Mouse (Mus musculus) frontal cortex, adult (tissue): ENCODE results near the gene Lrrc47.

Experiments used
- ATAC-seq: cut with Nextera tagmentation; 2 replicates; pipeline ENCODE4 v1.9.2; 2017; ENCODE audit warnings: mild to moderate bottlenecking, moderate library complexity, mixed read lengths; ENCODE audit not compliant: low TSS enrichment

Lrrc47 gene

DNA sequence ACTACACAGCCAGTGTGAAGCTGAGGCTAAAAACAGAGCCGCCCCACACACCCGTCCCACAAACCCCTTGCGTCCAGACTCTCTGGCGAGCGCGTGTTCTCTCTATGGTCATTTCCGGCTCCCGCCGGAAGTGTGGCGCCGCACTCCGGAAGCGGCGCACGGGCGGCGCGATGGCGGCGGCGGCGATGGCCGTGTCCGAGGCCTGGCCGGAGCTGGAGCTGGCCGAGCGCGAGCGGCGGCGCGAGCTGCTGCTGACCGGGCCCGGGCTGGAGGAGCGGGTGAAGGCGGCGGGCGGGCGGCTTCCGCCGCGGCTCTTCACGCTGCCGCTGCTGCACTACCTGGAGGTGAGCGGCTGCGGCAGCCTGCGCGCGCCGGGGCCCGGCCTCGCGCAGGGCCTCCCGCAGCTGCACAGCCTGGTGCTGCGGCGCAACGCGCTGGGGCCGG, at the start of gene Lrrc47:
Gene Lrrc47, plus strand, starts transcription at position 86 of the 444 bp plus-strand sequence.
- ATAC-seq = peak; percentile 93

DNA sequence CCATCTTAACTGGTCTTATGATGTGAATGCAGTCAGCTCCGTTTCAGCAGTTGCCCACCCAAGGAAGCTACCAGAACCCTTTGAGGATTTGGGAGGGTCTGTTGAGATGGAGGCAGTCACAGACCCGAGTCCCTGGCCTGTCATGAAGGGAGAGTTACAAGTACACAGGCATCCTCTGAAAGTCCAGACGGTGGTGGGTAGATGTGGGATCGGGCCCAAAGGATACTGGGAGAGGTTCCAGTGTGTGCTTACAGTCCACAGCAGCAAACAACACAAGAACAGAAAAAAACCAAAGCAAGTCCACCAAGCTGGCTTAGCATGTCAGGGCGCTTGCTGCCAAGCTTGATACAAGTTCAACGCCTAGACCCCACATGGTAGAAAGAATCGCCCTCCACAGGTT, 48.9 kb upstream of the Lrrc47 start:
- peak; percentile 58; the same call in 1 of the 2 replicates for ATAC-seq

DNA sequence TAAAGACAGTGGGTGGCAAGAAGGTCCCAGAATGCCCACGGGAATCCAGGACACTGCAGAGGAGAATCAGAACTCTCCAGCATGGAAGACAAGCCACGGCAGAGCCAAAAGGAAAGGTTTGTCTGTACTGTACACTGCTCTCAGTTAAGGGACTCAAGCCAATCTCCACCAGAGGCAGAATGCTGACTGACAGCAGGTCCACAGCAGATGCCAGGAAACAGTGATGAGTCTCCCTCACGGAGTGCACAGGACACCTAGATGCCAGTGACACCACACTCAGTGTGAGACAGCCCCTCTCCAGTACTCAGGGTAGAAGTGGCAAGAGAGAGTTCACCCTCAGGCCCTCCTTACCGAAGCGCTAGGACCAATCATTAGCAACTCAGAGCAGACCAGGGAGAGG, 44.9 kb upstream of the Lrrc47 start:
- no peak for ATAC-seq

DNA sequence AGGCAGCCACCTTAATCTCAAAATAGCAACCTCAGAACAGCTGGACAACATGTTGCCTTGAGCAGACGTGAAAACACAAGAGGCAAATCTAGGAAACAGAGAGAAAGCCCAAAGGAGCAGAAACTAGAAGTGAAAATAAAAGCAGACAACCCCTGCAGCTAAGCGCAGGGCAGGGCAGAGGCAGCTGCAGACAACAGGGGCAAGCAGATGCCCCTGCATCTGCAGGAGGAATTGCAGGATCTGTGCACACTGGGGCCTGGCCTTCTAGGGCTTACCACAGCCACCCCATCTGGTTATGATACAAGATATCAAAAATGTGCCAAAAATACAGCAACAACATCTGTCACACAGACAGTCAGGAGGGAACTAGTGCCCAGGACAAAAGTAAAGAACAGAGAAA, 44.0 kb upstream of the Lrrc47 start:
- no peak for ATAC-seq

DNA sequence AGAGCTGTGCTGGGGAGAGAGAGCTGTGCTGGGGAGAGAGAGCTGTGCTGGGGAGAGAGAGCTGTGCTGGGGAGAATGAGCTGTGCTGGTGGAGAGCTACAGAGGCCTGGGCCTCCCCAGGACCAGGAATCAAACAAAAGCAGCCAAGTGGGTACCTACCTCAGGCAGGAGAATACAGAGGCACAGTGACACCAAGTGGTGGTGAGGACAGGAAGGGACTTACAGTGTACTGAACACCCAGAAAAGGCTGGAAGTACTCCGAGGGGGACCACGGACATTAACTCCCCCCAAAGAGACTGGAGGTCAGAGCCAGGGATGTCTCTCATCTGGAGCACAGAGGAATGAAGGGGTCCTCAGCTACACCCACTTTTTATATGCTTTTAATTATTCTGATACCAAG, 43.5 kb upstream of the Lrrc47 start:
- no peak for ATAC-seq

DNA sequence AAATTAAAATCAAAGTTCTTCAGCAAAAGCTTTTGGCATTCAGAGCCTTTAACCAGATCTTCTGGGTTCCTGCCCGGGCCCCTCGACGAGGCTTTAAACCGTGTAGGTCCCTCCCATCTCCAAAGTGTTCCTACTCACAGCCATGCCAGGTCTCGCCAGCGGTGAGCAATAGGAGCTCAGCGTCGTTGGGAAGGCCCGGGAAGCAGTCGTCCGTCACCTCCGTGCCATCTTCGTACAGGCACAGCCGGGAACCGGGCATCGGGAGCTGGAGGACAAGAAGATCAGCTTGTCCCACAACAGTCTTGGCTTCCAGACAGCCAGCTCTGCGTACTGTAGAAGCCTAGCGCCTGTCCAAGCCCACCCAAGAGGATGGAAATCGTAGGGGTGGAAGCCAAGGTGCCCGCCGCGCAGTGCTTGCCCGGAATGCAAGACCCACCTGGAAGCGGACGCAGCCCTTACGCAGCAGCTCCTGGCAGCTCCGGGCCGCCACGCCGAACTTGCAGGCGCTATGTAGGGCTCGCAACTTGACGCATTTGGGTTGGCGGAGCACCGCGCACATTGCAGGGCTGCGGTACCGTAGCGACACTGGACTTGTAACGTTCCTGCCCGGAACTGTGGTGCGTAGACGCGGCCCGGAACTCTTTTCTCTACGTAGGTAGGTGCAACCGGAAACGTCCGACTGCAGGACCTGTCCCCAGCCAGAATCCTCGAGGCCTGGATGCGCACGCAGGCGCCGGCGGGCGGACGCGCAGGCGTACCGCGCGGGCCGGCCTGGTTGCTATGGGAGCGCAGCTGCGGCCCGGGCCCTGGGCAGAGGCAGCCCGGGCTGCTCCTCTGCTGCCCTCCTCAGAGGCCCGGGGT, 36.9 kb upstream of the Lrrc47 start, which contains the start of the genes Dffb and Cep104:
Gene Dffb, minus strand, starts transcription at position 696 of the 861 bp plus-strand sequence.
Gene Cep104, plus strand, starts transcription at position 764 of the 861 bp plus-strand sequence.
- peak; percentile 94 for ATAC-seq

DNA sequence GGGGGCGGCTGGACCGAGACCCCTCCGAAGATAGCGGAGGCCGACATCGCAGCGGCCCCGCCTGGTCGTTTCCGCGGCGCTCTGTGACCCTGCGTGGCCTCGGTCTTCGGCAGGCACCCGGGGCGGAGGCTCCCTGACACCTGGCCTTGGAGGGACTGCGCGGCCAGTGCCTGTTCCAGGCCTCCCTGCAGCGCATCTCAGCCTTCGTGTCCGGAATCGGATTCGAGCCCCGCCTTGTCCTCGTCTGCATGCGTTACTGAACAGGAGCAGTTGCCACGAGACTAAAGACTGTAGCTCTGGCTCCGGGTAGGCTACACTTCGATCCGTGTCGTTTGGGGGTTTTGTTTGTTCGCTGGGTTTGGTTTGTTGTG, 36.3 kb upstream of the Lrrc47 start:
- peak; percentile 34; the same call in 1 of the 2 replicates for ATAC-seq

DNA sequence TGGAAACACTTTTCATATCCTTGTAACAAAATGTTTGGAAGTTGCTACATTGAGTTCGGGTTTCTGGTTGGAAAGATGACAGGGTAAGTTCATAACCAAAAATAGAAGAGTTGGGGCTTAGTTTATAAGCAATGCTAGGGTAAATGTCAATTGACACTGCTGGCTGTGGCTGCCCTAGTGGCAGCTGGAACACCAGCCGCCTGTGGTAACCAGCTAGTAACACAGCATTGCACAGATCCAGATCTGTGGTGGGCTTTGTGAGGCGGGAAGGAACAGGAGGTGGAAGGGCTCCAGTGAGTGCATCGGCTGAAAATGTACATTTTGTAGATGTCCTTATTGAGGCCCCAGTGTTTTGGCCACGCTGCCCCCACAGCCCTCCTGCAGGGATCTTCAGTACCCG, 35.8 kb upstream of the Lrrc47 start:
- ATAC-seq = no peak

DNA sequence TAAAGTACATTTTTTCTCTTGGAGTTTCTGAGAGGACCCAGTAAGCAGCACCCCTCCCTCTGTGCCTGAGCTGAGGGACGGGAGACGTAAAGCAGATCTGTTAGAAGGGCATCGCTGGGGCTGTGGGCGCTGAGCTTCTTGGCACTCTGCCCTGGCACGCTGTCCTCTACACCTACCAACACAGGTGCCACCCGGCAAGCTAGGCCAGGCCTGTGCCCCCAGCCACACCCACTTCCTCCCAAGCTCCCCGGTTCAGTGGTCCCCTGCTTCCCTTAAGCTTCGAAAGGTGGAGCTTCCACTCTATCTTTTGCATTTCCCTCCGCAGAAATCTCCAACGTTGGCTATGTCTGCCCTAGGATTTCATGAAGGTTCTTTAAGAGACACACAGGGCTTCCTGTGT, 32.3 kb upstream of the Lrrc47 start:
- no peak for ATAC-seq

DNA sequence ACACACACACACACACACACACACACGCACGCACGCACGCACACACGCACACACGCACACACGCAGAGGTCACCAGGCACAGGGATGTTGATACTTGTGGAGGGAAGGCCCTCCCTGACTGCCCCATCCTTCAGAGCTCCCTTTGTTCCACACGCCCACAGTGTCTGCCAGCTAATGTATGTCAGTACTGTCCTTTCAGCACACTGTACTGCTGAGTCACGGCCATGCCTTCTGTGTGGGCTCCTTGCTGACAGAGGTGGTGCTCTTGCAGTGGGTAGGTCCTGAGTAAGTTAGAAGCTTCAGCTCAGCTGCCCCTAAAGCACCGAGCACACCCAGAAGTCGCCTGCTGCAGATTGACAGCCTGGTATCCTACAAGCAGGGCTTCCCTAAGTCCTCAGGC, 31.1 kb upstream of the Lrrc47 start:
- ATAC-seq = peak; percentile 80; the same call in 1 of the 2 replicates

DNA sequence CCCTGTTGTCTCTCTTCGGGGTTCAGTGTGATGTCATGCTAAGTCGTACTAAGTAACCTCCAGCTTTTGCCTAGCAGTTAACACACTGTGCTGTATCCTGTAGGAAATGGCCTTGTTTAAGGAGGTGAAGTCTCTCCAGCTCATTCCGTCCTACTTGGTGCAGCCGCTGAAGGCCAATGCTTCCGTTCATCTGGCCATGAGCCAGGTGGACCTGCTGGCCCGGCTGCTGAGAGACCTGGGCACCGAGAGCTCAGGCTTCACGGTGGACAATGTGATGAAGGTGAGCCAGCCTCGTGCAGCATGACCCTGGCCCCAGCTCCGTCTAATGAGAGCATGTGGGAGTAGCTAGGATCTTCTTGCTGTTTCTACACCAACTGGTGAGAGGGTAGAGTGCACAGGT, 18.8 kb upstream of the Lrrc47 start:
- ATAC-seq = no peak

DNA sequence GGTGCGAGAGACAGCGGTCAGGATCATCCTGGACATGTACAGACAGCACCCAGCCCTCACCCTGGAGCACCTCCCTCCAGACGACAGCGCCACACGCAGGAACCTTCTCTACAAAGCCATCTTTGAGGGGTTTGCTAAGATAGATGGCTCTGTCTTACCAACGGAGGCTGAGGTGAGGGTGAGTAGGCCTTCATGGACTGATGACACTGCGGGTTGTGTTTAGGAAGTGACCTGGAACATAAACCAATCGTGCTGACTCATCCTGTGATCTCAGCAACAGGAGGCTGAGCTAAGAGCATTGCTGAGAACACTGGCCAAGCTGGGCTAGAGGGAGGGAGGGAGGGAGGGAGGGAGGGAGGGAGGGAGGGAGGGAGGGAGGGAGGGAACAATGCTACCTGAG, 18.0 kb upstream of the Lrrc47 start:
- no peak for ATAC-seq

DNA sequence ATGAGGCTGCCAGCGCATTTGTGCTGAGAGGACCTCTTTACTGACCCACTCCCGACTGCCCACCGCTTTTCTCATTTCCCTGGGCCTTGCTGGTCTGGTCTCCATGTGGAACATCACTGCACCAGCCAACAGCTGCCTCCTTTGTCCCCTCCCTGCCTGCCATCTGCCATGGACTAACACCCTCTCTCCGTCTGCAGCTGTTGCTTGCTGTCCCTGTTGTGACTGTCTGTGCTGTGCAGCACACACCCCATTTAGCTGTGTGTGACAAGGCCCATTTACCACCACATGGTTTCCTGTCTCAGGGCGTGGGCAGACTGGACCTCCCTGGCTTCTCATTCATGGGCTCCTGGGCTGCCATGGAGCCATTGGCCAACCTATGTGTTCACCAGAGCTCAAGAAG, 6.0 kb upstream of the Lrrc47 start:
- 0 out of 2 replicates have a peak, but pooled peaks have one; percentile 48 for ATAC-seq

DNA sequence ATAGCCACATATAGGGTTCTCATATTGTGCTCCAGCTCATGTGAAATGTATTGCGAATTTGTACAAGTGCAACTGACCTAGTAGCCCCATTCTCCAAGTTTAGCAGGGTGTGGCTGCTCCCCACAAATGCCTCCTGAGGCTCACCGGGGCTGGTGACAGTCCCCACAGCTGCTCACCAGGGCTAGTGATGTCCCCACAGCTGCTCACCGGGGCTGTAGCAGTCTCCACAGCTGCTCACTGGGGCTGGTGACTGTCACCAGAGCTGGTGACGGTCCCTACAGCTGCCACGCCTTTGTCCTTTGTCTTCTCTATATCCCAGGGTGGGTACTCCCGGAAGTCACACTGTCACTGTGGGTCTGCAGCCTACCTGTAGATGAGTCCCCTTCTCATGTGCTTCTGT, 5.3 kb upstream of the Lrrc47 start:
- no peak for ATAC-seq

DNA sequence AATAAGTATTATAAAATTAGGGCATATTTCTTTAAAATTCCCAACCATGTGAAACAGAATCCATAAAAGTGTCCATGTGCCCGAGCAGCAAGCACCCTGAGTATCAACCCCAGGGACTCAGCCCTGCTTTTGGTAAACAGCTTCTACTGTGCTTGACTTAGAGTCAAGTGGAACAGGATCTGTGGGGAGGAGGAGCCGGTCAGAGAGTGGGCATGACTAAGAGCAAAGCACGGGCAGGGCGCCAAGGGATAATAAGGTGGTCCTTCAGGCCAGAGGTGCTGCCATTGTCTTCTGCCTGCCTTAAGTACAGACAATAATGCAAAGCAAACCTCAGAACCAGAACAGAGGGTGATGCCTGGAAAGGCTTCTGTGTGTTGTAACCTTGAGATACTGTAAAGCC, 3.8 kb upstream of the Lrrc47 start:
- ATAC-seq = no peak

DNA sequence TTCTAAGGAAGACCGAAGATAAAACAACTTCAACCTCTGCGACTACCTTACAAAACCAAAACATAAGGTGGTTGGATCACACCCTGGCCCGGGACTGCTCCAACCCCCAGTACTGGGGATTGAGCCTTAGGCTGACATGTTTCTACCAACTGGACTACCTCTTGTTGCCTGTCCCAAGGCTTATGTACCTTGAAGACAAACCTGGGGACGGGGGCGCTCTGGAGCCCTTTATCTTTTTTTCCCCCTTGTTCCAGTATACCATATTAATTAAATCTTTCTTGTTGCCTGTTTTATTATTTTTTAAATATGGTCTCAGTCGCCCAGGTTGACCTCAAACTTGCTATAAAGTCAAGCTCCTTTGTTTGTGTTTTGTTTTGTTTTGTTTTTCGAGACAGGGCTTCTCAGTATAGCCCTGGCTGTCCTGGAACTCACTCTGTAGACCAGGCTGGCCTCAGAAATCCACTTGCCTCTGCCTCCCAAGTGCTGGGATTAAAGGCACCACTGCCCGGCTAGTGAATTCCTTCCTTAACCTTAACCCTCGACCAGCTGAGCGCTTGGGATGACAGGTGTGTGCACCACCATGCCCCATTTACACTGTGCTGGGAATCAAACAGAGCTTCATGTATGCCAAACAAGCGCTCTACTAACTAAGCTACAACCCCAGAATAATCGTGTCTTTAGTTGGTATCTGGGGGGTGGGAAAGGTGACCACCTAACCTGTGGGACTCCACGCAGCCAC, 455 bp upstream of the Lrrc47 start:
- ATAC-seq = peak; percentile 18; the same call in 1 of the 2 replicates

DNA sequence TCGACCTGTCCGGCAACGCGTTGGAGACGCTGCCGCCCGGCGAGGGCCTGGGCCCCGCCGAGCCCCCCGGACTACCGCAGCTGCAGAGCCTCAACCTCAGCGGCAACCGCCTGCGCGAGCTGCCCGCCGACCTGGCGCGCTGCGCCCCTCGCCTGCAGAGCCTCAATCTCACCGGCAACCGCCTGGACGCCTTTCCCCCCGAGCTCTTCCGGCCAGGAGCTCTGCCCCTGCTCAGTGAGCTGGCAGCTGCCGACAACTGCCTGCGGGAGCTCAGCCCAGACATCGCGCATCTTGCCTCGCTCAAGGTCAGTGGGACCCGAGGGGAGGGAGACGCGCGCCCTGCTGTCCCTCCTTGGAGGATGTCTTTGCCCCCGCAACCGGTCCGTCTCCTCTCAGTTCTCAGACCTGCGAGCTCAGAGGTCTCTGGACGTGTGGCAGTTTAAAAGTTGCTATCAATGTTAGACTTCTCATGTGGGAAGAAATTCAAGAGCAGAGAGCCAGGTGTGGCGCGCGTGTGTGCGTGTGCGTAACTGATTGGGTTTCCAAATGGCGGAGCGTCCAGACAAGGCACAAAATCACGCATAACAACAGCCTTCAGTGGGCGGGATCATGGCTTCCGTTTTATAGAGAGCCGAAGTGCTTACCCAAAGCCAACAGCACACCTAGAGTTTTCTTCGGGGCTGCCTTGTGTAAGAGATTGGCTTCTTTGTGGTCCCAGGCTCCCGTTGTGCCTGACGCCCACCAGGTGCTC, 776 bp downstream of the Lrrc47 start:
- no peak for ATAC-seq

DNA sequence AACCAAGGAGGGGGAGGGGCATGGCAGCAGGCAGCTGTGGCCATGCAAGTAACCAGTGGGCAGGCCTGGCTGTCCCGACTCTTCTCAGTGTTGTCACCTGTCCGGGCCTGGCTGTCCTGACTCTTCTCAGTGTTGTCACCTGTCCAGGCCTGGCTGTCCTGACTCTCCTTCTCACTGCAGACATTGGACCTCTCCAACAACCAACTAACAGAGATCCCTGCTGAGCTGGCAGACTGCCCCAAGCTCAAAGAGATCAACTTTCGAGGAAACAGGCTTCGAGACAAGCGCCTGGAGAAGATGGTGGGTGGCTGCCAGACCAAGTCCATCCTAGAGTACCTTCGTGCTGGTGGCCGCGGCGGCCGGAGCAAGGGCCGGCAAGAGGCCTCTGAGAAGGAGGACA, 3.9 kb downstream of the Lrrc47 start:
- no peak for ATAC-seq

DNA sequence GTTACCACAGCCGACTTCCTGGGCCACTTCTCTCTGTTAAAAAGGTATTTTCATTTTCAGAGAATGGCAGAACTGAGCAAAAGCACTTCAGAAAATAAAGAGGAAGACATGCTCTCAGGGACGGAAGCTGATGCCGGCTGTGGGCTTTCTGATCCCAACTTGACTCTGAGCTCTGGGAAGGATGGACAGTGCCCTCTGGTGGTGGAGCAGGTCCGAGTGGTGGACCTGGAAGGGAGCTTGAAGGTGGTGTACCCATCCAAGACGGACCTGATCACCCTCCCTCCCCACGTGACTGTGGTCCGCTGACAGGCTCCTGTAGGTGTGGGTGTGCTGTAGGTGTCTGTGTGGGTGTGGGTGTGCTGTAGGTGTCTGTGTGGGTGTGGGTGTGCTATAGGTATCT, 8.0 kb downstream of the Lrrc47 start:
- ATAC-seq = 0 out of 2 replicates have a peak, but pooled peaks have one; percentile 24

DNA sequence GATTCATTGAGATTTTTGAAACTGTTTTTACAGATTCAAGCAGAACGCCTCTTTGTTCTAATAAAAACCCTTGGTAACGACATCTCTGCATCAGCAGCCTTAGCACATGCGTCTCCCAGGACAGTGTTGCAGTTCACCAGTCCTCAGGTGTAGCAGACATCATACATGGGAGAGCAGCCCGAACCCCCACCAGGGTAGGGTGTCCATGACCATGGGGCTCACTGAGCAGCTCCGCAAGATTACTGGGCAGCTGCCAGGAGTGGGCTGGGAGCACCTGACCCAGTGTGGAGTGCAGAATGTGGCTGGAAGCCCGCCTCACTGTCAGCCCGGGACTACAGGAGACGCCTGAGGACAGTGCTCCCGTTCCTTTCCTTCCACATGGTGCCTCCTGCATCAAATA, 9.9 kb downstream of the Lrrc47 start:
- no peak for ATAC-seq

DNA sequence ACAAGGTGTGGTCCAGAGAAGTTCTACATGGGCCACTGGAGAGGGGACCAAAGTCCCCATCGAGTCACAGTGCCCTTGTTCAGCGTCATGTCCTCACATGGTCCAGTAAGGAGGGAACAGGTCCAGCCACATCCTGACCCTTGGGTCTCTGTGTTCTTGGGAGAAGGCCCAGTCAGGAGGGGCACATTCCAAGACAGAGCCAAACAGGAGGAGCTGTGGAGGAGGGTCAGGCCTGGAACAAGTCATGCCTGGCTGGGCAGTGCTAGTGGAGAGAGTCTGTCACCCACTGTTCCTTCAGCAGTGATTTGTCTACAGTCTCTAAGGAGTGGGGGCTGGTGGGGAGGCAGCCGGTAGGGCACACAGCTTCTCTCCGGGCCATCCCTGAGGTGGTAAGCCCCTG, 10.9 kb downstream of the Lrrc47 start:
- no peak for ATAC-seq

DNA sequence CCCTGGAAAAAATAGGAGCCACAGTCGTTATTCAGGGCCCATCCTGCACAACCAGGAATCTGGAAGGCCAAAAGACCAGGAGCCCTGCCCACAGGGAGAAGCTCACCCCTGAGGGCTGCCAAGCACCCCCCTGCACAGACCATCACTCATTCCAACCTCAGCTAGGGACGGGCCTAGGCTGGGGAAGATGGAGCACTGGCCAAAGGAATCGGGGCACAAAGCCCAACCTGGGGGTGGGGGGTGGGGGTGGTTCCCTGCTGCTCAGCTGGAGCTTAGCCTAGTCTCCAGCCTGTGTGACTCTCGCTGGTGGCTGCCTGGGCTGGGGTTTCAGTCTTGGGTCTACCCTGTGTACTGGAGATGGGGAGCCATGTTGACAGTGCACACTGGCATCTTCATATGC, 11.3 kb downstream of the Lrrc47 start:
- no peak for ATAC-seq
